Mouse (Mus musculus) heart, postnatal 0 days (tissue): Measurements from ENCODE around the gene Otud7b. TPM values are rescaled to one million over a fixed set of nuclear protein-coding genes. Genes with fewer than 3 reads are reported as not detected.

Experiments used
- ATAC-seq: fragments of 200-750 bp; cut with Nextera tagmentation; 2 replicates; pipeline ENCODE4 v1.8.0; 2017; ENCODE audit warnings: low read depth, moderate number of reproducible peaks, moderate library complexity; ENCODE audit not compliant: insufficient read depth
- DNase-seq: peaks from one replicate; pipeline ENCODE4 v3.0.0-alpha.2; 2016; ENCODE audit warnings: low spot score
- H3K27ac ChIP-seq: fragments of 300-500 bp; sonication (generic); 2 replicates; pipeline ENCODE4 v1.5.1; 2014; ENCODE audit warnings: low read depth, mild to moderate bottlenecking
- H3K27me3 ChIP-seq: fragments of 300-500 bp; sonication (generic); 2 replicates; pipeline ENCODE4 v1.6.1; 2014; ENCODE audit warnings: low read length, mixed read lengths; ENCODE audit not compliant: control insufficient read depth, insufficient read depth
- H3K36me3 ChIP-seq: fragments of 300-500 bp; sonication (generic); replicated peaks from 2 replicates; pipeline ENCODE4 v1.6.1; 2014; ENCODE audit warnings: low read length, mixed read lengths; ENCODE audit not compliant: control insufficient read depth, insufficient read depth
- H3K4me1 ChIP-seq: fragments of 300-500 bp; sonication (generic); 2 replicates; pipeline ENCODE4 v1.6.1; 2014; ENCODE audit warnings: antibody characterized with exemption; ENCODE audit not compliant: control insufficient read depth, insufficient read depth
- H3K4me2 ChIP-seq: fragments of 300-500 bp; sonication (generic); 2 replicates; pipeline ENCODE4 v1.6.1; 2014; ENCODE audit warnings: low read depth, mild to moderate bottlenecking, low read length, moderate library complexity
- H3K4me3 ChIP-seq: fragments of 300-500 bp; sonication (generic); 2 replicates; pipeline ENCODE4 v1.5.1; 2014; ENCODE audit warnings: low read depth, low read length
- H3K9ac ChIP-seq: fragments of 300-500 bp; sonication (generic); replicated peaks from 2 replicates; pipeline ENCODE4 v1.6.1; 2014; ENCODE audit warnings: low read depth, low read length, mixed read lengths
- H3K9me3 ChIP-seq: fragments of 300-500 bp; sonication (generic); replicated peaks from 2 replicates; pipeline ENCODE4 v1.6.1; 2016; ENCODE audit warnings: low read length; ENCODE audit not compliant: control insufficient read depth
- CTCF ChIP-seq: IDR thresholded peaks from 2 replicates; pipeline ENCODE4 v1.5.1; 2016; ENCODE audit warnings: antibody characterized with exemption, control low read depth, low read depth
- EP300 ChIP-seq: IDR thresholded peaks from 2 replicates; pipeline ENCODE4 v1.6.1; 2016; ENCODE audit warnings: antibody characterized with exemption, low read depth
- WGBS: fragments of 180-500 bp; shearing (Covaris S2); extraction: QIAGEN DNeasy Blood & Tissue Kit; methylation state at CpG from one replicate; pipeline ENCODE4 v1.1.7; 2014; 5-methylcytosine and 5-hydroxymethylcytosine counted together
- polyA plus RNA-seq: library from polyadenylated mRNA; unstranded; fragments of >200 nt; fragmentation: Nextera tagmentation; extraction: Ambion mirVana; gene quantifications from 2 replicates; pipeline ENCODE4 v1.2.1, GENCODE M21; 2015
- total RNA-seq: library from RNA; depleted of rRNA; stranded (reverse); fragments of >200 nt; gene quantifications from 2 replicates; pipeline ENCODE4 v1.2.3, GENCODE M21; 2014; ENCODE audit warnings: low replicate concordance

Otud7b gene
- total and polyA plus RNA-seq, 2 experiments from 2014 or later = 16.8 to 21.9 TPM

GRCm38 (mm10) chr3:96087801-96088200 is 16.5 kb upstream of the Otud7b start:
- TF ChIP-seq EP300 (no peak), CTCF (no peak)
- 69% methylated on average over 4 of the region's 4 CpGs for WGBS
- Histone ChIP-seq H3K9me3 (no peaks in the 10 kb centered on the region), H3K27me3 (no peaks in the 10 kb centered on the region), H3K27ac (no peak overlapping the region), H3K4me1 (no peaks in the 10 kb centered on the region), H3K9ac (no peak overlapping the region), H3K4me3 (no peak overlapping the region), H3K36me3 (no peaks in the 10 kb centered on the region), H3K4me2 (no peak overlapping the region)
- ATAC-seq (no peak), DNase-seq (no peak)

GRCm38 (mm10) chr3:96089882-96090489 is 14.3 kb upstream of the Otud7b start:
- Histone ChIP-seq H3K36me3 (no peaks in the 10 kb centered on the region), H3K9ac (no peak overlapping the region), H3K4me3 (no peak overlapping the region), H3K27me3 (no peaks in the 10 kb centered on the region), H3K4me2 (no peak overlapping the region), H3K9me3 (no peaks in the 10 kb centered on the region), H3K27ac (no peak overlapping the region), H3K4me1 (peaks cover 10% of the 10 kb centered on the region; the same call in 1 of the 2 replicates)
- ATAC-seq (no peak), DNase-seq (no peak)
- WGBS = 39% methylated on average over 2 of the region's 2 CpGs
- TF ChIP-seq EP300 = no peak
- peak; percentile 35; the same call in 1 of the 2 replicates for TF ChIP-seq CTCF

- 73% methylated on average over 2 of the region's 2 CpGs for WGBS
- no peak overlapping the region for H3K4me3 ChIP-seq
- TF ChIP-seq CTCF (no peak), EP300 (no peak)
- no peak overlapping the region for H3K4me2 ChIP-seq
- no peak overlapping the region for H3K9ac ChIP-seq
- H3K4me1 ChIP-seq = peaks cover 10% of the 10 kb centered on the region; the same call in 1 of the 2 replicates
- no peaks in the 10 kb centered on the region for H3K9me3 ChIP-seq
- no peak overlapping the region for H3K27ac ChIP-seq
- H3K36me3 ChIP-seq = no peaks in the 10 kb centered on the region
- ATAC-seq = no peak
- DNase-seq = no peak
- no peaks in the 10 kb centered on the region for H3K27me3 ChIP-seq
Measured at GRCm38 (mm10) chr3:96091146-96091545, 13.2 kb upstream of the Otud7b start.

- H3K27me3 ChIP-seq = no peaks in the 10 kb centered on the region
- no peaks in the 10 kb centered on the region for H3K36me3 ChIP-seq
- TF ChIP-seq EP300 (no peak), CTCF (no peak)
- 73% methylated on average over 6 of the region's 6 CpGs for WGBS
- H3K4me3 ChIP-seq = no peak overlapping the region
- H3K27ac ChIP-seq = no peak overlapping the region
- no peak overlapping the region for H3K9ac ChIP-seq
- DNase-seq (no peak), ATAC-seq (no peak)
- H3K4me2 ChIP-seq = no peak overlapping the region
- peaks cover 10% of the 10 kb centered on the region; the same call in 1 of the 2 replicates for H3K4me1 ChIP-seq
- H3K9me3 ChIP-seq = no peaks in the 10 kb centered on the region
Measured at GRCm38 (mm10) chr3:96091966-96092365, 12.4 kb upstream of the Otud7b start.

- 34% methylated on average over 13 of the region's 13 CpGs for WGBS
Measured at GRCm38 (mm10) chr3:96093509-96093908, 10.8 kb upstream of the Otud7b start.

More at GRCm38 (mm10) chr3:96093509-96093908, 10.8 kb upstream of the Otud7b start:
- no peaks in the 10 kb centered on the region for H3K27me3 ChIP-seq
- DNase-seq = peak; percentile 54
- no peaks in the 10 kb centered on the region for H3K36me3 ChIP-seq
- H3K9me3 ChIP-seq = no peaks in the 10 kb centered on the region
- peak; percentile 69; the same call in 1 of the 2 replicates for ATAC-seq
- peak overlapping the region; percentile 54 for H3K27ac ChIP-seq
- H3K4me1 ChIP-seq = peaks cover 10% of the 10 kb centered on the region; the same call in 1 of the 2 replicates
- H3K4me2 ChIP-seq = peak overlapping the region; percentile 55
- TF ChIP-seq CTCF = peak; percentile 15; the same call in 1 of the 2 replicates
- TF ChIP-seq EP300 = no peak
- H3K4me3 ChIP-seq = peak overlapping the region; percentile 27
- no peak overlapping the region for H3K9ac ChIP-seq
